Mouse (Mus musculus) spleen, adult 2 months (tissue): ENCODE measurements around the gene Farp1.

Experiments
- CTCF ChIP-seq: fragments of 200-500 bp; IDR thresholded peaks from 2 replicates; pipeline ENCODE4 v1.5.1; 2011; ENCODE audit warnings: mild to moderate bottlenecking, inconsistent platforms; ENCODE audit not compliant: insufficient read depth, insufficient read length, insufficient replicate concordance; ENCODE audit errors: extremely low read depth
- POLR2A ChIP-seq: fragments of 200-500 bp; IDR thresholded peaks from 2 replicates; pipeline ENCODE4 v1.6.1; 2011; ENCODE audit warnings: low read depth, low read length, inconsistent platforms

DNA sequence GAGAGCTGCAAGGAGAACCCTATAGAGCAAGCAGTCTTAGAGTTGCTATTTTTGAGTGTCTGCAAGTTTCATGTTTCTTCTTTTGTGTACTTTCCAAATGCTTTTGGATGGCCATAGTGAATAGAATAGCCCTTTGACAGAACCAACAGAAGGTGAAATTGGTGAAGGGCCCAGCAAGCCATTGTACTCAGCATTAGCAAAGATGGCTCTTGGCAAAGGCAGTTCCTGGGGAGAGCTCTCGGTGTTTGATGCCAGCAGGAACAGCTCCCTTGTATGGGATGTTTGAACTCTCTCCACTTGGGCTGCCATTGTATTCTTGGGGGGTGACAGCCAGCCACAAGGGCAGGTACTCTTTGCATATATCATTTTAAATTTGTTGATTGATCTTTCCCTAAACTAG is 29.7 kb downstream of the Farp1 start:
- TF ChIP-seq CTCF, result no peak
- no peak for TF ChIP-seq POLR2A
